Mouse (Mus musculus): ENCODE measurements at regions not wholly inside any gene's neighbourhood (a gene's known extent, or its start where the extent isn't known, plus 50 kb on each side); places are given as distances from the start of the nearest gene placed in this dataset.

DNA sequence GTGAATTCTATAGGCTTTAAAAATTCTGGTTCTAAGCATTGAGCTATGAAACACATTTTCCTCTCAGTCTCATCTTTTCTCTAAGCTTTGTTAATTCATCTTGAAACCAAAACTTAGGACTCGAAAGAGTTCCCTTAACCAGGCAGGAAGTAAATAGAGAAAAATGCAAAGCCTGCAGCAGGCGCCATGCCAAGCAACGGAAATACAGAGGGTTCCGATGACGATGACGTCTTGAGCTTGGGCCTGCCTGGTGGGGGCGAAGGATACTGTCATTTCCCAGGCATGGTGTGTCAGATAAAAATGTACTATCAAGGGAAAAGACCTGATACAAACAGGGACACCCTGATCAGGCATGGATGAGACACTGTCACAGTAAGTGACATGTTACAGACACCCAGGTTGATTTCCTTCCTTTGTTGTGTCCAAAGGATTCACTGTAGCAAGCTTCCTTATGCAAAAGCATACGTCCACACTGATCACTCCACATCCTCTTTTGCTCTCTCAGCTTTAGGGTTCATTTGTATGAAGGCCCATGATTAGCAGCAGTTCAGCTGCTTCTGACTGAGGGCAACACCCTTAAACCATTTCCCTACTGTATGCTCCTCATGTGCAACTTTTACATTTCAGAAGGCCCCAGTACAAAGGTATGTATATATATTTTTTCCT lies 135.0 kb downstream of the Cemip2 start:
- peak; percentile 86 for ATAC-seq (replicated peaks; ENCODE audit: poor library complexity, severe bottlenecking)

- no peak for ATAC-seq (replicated peaks; ENCODE audit: poor library complexity, severe bottlenecking)
Measured at GRCm38 (mm10) chr19:21913748-21914611, 135.8 kb downstream of the Cemip2 start.

GRCm38 (mm10) chr19:21914658-21915057 lies 136.5 kb downstream of the Cemip2 start:
- ATAC-seq (replicated peaks; ENCODE audit: poor library complexity, severe bottlenecking) = no peak

- ATAC-seq (replicated peaks; ENCODE audit: poor library complexity, severe bottlenecking) = no peak
Measured at GRCm38 (mm10) chr19:21918113-21918512, 140.0 kb downstream of the Cemip2 start.

GRCm38 (mm10) chr19:21919074-21919473 lies 140.9 kb downstream of the Cemip2 start:
- peak; percentile 25; the same call in 1 of the 2 replicates for ATAC-seq (replicated peaks; ENCODE audit: poor library complexity, severe bottlenecking)

- ATAC-seq (replicated peaks; ENCODE audit: poor library complexity, severe bottlenecking) = no peak
Measured at GRCm38 (mm10) chr19:21940114-21940513, 162.0 kb downstream of the Cemip2 start.

DNA sequence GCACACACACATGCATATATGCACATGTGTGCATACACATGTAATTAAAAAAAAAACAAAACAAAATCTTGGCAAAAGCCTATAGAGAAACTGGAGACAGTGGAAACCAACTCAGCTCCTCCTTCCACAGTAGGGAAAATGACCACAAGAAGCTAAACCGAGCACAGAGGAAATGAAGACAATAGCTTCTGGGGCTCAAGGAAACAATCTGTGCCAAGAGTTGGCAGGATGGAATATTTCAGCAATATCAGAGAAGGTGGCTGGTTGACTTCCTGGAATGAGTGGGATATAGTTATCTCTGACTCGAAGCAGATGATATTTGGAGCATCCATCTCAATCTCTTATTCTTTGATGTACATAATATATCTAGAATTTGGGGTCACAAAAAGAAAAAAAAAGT lies 163.6 kb downstream of the Cemip2 start:
- peak; percentile 33; the same call in 1 of the 2 replicates for ATAC-seq (replicated peaks; ENCODE audit: poor library complexity, severe bottlenecking)

- peak; percentile 44 for ATAC-seq (replicated peaks; ENCODE audit: poor library complexity, severe bottlenecking)
Measured at GRCm38 (mm10) chr19:21942286-21942685, 164.1 kb downstream of the Cemip2 start.

DNA sequence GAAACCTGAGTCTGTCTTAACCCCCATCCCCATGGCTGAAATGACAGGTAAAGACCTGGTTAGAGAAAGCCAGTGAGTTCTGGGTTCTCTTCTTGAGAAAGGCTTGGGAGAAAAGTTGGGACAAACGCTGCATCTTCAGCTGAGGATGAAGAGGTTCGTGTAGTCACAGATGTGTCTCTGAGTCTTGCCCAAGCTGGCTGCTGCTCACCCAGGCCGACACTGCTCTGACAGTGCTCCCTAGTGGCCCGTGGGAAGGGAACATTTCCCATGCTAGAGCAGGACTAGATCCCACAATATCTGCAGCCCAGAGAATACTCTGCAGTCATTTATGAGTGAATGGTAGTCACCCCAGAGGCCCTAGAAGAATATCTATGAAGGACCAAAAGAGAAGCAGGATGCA lies 165.3 kb downstream of the Cemip2 start:
- no peak for ATAC-seq (replicated peaks; ENCODE audit: poor library complexity, severe bottlenecking)

- peak; percentile 80 for ATAC-seq (replicated peaks; ENCODE audit: poor library complexity, severe bottlenecking)
Measured at GRCm38 (mm10) chr19:21946262-21946922, 168.2 kb downstream of the Cemip2 start.

- peak; percentile 35 for ATAC-seq (replicated peaks; ENCODE audit: poor library complexity, severe bottlenecking)
Measured at GRCm38 (mm10) chr19:21948030-21948429, 169.9 kb downstream of the Cemip2 start.

DNA sequence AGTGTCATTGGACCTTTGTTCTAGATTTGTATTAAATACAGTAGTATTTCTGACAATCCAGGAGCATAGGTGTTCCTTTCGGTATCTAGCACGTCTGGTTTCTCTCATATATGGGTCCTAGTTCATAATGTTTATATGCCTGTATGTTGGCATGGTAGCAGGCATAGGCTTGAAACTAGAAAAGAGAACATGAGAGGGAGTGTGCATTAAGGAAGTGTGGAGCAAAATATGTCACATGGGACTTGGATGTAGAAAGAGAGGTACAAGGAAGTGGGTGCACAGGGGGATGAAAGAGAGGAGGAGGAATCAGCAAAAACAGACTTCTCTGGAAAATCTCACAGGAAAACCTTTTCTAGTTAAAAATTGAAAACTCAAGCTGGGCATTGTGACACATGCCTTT lies 176.2 kb upstream of the Trpm3 start:
- peak; percentile 87 for ATAC-seq (replicated peaks; ENCODE audit: poor library complexity, severe bottlenecking)

DNA sequence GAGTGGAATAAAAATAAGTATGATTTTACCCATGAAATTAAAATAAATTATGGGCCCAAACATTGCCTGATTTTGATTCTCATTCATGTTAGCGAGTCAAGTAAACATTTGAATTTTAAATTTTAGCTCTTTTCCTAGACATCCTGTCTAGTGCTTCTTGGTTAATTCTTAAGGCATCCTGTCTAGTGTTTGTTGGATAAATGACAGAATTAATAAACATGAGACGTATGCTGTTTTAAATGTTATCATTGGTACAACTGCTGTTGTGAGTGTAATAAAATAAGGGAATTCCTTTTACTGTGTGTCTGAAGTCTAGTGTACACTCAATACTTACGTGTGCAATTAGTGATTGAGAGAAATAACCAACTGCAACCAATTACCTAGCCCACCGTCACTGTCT lies 149.0 kb upstream of the Trpm3 start:
- no peak for ATAC-seq (replicated peaks; ENCODE audit: poor library complexity, severe bottlenecking)

- no peak for ATAC-seq (replicated peaks; ENCODE audit: poor library complexity, severe bottlenecking)
Measured at GRCm38 (mm10) chr19:21990970-21991369, 147.9 kb upstream of the Trpm3 start.

GRCm38 (mm10) chr19:21991413-21991812 lies 147.4 kb upstream of the Trpm3 start:
- ATAC-seq (replicated peaks; ENCODE audit: poor library complexity, severe bottlenecking) = no peak

DNA sequence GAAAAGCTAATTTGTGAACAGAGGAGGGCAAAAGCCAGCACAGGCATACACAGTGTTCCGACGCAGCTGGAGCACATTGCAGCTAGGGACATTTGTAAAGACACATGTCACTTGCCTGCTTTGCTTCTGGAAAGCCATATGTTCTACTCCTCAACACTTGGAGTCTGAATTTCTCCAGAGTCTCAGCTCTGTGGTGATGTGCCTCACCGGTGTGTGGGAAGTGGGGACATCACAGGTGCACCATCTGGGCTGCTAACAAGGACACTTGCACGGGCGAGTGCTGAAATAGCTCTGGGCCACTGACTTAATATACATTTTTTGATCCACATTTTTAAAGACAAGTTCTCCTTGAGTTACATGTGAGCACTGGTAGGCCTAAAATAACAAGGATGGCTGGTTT lies 139.2 kb upstream of the Trpm3 start:
- ATAC-seq (replicated peaks; ENCODE audit: poor library complexity, severe bottlenecking) = no peak

- ATAC-seq (replicated peaks; ENCODE audit: poor library complexity, severe bottlenecking) = peak; percentile 70
Measured at GRCm38 (mm10) chr19:22008053-22008935, 130.6 kb upstream of the Trpm3 start.

DNA sequence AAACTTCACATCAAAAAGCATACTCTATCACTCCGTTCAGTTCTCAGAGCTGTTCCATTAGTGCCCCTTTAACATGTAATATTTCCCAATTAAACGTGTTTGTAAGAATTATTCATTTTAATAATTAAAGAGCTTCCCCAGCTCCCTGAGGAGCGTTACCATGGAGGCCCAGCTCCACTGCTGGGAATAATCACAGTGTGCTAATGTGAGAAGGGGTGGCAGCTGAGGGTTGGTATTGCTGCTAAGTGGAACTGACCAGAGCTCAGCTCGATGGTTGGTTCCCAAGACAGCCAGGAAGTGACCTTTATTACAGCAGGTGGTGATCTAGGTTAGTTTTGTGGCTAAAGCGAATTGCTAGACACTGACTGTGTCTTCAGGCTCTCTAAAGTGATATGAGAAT lies 128.6 kb upstream of the Trpm3 start:
- ATAC-seq (replicated peaks; ENCODE audit: poor library complexity, severe bottlenecking) = no peak

DNA sequence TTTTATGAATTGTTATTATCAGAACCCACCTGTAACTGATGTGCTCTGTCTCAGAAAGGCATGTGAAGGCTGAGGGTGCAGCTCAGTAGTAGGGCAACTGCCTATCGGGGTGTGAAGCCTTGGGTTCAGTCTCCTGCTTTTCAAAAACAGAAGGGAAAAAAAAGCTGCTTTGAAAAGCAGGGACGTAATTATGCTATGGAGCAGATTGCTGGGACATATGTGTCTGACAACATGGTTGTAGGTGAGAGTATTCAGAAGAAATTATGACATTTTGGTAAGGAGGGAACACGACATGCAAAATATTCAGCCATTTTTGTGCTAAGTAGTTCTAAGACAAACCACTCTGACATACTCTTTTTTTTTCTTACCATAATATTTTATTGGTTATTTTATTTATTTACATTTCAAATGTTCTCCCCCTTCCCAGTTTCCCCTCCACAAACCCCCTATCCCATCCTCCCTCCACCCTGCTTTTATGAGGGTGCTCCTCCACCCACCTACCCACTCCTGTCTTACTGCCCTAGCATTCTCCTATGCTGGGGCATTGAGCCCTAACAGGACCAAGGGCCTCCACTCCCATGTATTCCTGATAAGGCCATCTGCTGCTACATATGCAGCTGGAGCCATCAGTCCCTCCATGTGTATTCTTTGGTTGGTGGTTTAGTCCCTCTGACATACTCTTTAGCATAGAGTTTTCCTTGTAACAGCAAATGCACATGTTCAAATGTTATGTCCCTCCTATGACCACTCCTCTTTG lies 122.8 kb upstream of the Trpm3 start:
- ATAC-seq (replicated peaks; ENCODE audit: poor library complexity, severe bottlenecking) = no peak

All from granulocyte monocyte progenitor cell, adult 5-6 weeks (primary cell).